Mouse (Mus musculus): ENCODE data around the gene Traf3ip1. TPM values are rescaled to one million over a fixed set of nuclear protein-coding genes. Genes with fewer than 3 reads are reported as not detected.

Traf3ip1 gene
- total and polyA plus RNA-seq, 2 experiments from 2014 or later: 6.4 to 15.8 TPM

- TF ChIP-seq CTCF (IDR thresholded peaks at IDR 0.05; ENCODE audit: low read depth): no peak
- Histone ChIP-seq H3K9ac (peak overlapping the region; percentile 80; the same call in 1 of the 2 replicates), H3K27me3 (ENCODE audit: insufficient read depth, low read length) (no peaks in the 10 kb centered on the region), H3K27ac (ENCODE audit: low read depth, low read length) (no peak overlapping the region), H3K4me1 (ENCODE audit: insufficient read depth) (peaks cover 20% of the 10 kb centered on the region), H3K36me3 (ENCODE audit: insufficient read depth) (no peaks in the 10 kb centered on the region), H3K9me3 (ENCODE audit: low read length) (no peaks in the 10 kb centered on the region), H3K4me3 (ENCODE audit: low read depth, low read length) (peak overlapping the region; percentile 71), H3K4me2 (ENCODE audit: low read depth) (peak overlapping the region; percentile 93)
- 52% methylated on average over 5 of the region's 5 CpGs for WGBS
- no peak for DNase-seq
- ATAC-seq: no peak
Observed at GRCm38 (mm10) chr1:91457698-91458097, 36.7 kb upstream of the Traf3ip1 start.

GRCm38 (mm10) chr1:91458223-91458861, 36.1 kb upstream of the Traf3ip1 start:
- H3K36me3 ChIP-seq (ENCODE audit: insufficient read depth): no peaks in the 10 kb centered on the region
- H3K9me3 ChIP-seq (ENCODE audit: low read length): no peaks in the 10 kb centered on the region
- peak overlapping the region; percentile 80 for H3K9ac ChIP-seq
- TF ChIP-seq CTCF (IDR thresholded peaks at IDR 0.05; ENCODE audit: low read depth): peak; percentile 27
- DNase-seq (peak; percentile 68), ATAC-seq (no peak)
- H3K27ac ChIP-seq (ENCODE audit: low read depth, low read length): peak overlapping the region; percentile 80
- peak overlapping the region; percentile 93 for H3K4me2 ChIP-seq (ENCODE audit: low read depth)
- H3K27me3 ChIP-seq (ENCODE audit: insufficient read depth, low read length): no peaks in the 10 kb centered on the region
- peaks cover 20% of the 10 kb centered on the region for H3K4me1 ChIP-seq (ENCODE audit: insufficient read depth)
- H3K4me3 ChIP-seq (ENCODE audit: low read depth, low read length): peak overlapping the region; percentile 71
- 4% methylated on average over 8 of the region's 8 CpGs for WGBS

- ATAC-seq (peak; percentile 98), DNase-seq (peak; percentile 100)
- no peaks in the 10 kb centered on the region for H3K36me3 ChIP-seq (ENCODE audit: insufficient read depth)
- no peaks in the 10 kb centered on the region for H3K27me3 ChIP-seq (ENCODE audit: insufficient read depth, low read length)
- WGBS: 3% methylated on average over 89 of the region's 91 CpGs
- peak; percentile 59 for TF ChIP-seq CTCF (IDR thresholded peaks at IDR 0.05; ENCODE audit: low read depth)
- peaks cover 20% of the 10 kb centered on the region for H3K4me1 ChIP-seq (ENCODE audit: insufficient read depth)
- peak within 1 kb of the TSS; percentile 80 for H3K27ac ChIP-seq (ENCODE audit: low read depth, low read length)
- peak within 1 kb of the TSS; percentile 93 for H3K4me2 ChIP-seq (ENCODE audit: low read depth)
- H3K9ac ChIP-seq: peak within 1 kb of the TSS; percentile 80
- peak within 1 kb of the TSS; percentile 71 for H3K4me3 ChIP-seq (ENCODE audit: low read depth, low read length)
- no peaks in the 10 kb centered on the region for H3K9me3 ChIP-seq (ENCODE audit: low read length)
Observed at GRCm38 (mm10) chr1:91459059-91459809, 35.2 kb upstream of the Traf3ip1 start, which contains the start of gene Per2. TSS of gene Per2 (minus strand) at chr1:91459324.

GRCm38 (mm10) chr1:91460069-91460468, 34.4 kb upstream of the Traf3ip1 start:
- no peak for ATAC-seq
- DNase-seq: no peak
- Histone ChIP-seq H3K9ac (no peak overlapping the region; the same call in 1 of the 2 replicates), H3K4me2 (ENCODE audit: low read depth) (peak overlapping the region; percentile 76), H3K4me1 (ENCODE audit: insufficient read depth) (peaks cover 20% of the 10 kb centered on the region), H3K4me3 (ENCODE audit: low read depth, low read length) (peak overlapping the region; percentile 71), H3K36me3 (ENCODE audit: insufficient read depth) (no peaks in the 10 kb centered on the region), H3K9me3 (ENCODE audit: low read length) (no peaks in the 10 kb centered on the region), H3K27ac (ENCODE audit: low read depth, low read length) (no peak overlapping the region), H3K27me3 (ENCODE audit: insufficient read depth, low read length) (no peaks in the 10 kb centered on the region)
- TF ChIP-seq CTCF (IDR thresholded peaks at IDR 0.05; ENCODE audit: low read depth): no peak
- 48% methylated on average over 7 of the region's 7 CpGs for WGBS

- DNase-seq: no peak
- ATAC-seq: no peak
- H3K4me2 ChIP-seq (ENCODE audit: low read depth): no peak overlapping the region
- H3K36me3 ChIP-seq (ENCODE audit: insufficient read depth): no peaks in the 10 kb centered on the region
- H3K27me3 ChIP-seq (ENCODE audit: insufficient read depth, low read length): no peaks in the 10 kb centered on the region
- H3K27ac ChIP-seq (ENCODE audit: low read depth, low read length): no peak overlapping the region
- H3K9ac ChIP-seq: no peak overlapping the region
- H3K9me3 ChIP-seq (ENCODE audit: low read length): no peaks in the 10 kb centered on the region
- H3K4me1 ChIP-seq (ENCODE audit: insufficient read depth): peaks cover 16% of the 10 kb centered on the region
- TF ChIP-seq CTCF (IDR thresholded peaks at IDR 0.05; ENCODE audit: low read depth): no peak
- no peak overlapping the region for H3K4me3 ChIP-seq (ENCODE audit: low read depth, low read length)
- 38% methylated on average over 4 of the region's 4 CpGs for WGBS
Observed at GRCm38 (mm10) chr1:91460564-91460963, 33.9 kb upstream of the Traf3ip1 start.

GRCm38 (mm10) chr1:91463336-91463995, 31.0 kb upstream of the Traf3ip1 start:
- no peaks in the 10 kb centered on the region for H3K36me3 ChIP-seq (ENCODE audit: insufficient read depth)
- no peak overlapping the region for H3K4me3 ChIP-seq (ENCODE audit: low read depth, low read length)
- no peak overlapping the region for H3K4me2 ChIP-seq (ENCODE audit: low read depth)
- H3K27me3 ChIP-seq (ENCODE audit: insufficient read depth, low read length): no peaks in the 10 kb centered on the region
- no peak for DNase-seq
- TF ChIP-seq CTCF (IDR thresholded peaks at IDR 0.05; ENCODE audit: low read depth): no peak
- no peak for ATAC-seq
- H3K9ac ChIP-seq: no peak overlapping the region
- WGBS: 87% methylated on average over 13 of the region's 13 CpGs
- H3K4me1 ChIP-seq (ENCODE audit: insufficient read depth): no peaks in the 10 kb centered on the region
- no peak overlapping the region for H3K27ac ChIP-seq (ENCODE audit: low read depth, low read length)
- H3K9me3 ChIP-seq (ENCODE audit: low read length): no peaks in the 10 kb centered on the region
